Mouse (Mus musculus) retina, embryonic 14.5 days (tissue): ENCODE results near the gene Ccdc85c.

ENCODE experiments used
- DNase-seq: peaks from one replicate; pipeline ENCODE4 v3.0.0-alpha.2; 2015; ENCODE audit warnings: low spot score

The Ccdc85c gene

DNA sequence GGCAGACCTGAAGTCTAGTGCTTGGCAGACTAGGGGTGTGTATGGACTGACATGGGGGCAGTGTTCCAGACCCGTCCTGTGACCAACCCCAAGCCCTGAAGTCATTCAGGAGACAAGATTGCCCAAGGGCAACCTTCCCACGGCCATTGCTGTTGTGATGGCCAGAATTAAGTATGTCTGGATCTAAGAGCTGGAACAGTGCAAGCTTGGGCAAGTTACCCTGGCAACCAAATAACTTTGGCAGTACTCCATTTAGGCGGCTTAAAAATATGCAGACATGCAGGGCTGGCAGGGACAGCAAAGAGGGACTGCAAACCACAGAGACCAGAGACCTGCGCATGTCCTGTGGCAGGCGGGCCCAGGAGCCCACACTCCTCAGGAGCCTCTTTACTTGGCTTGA, 35.8 kb downstream of the Ccdc85c start:
- DNase-seq = no peak

DNA sequence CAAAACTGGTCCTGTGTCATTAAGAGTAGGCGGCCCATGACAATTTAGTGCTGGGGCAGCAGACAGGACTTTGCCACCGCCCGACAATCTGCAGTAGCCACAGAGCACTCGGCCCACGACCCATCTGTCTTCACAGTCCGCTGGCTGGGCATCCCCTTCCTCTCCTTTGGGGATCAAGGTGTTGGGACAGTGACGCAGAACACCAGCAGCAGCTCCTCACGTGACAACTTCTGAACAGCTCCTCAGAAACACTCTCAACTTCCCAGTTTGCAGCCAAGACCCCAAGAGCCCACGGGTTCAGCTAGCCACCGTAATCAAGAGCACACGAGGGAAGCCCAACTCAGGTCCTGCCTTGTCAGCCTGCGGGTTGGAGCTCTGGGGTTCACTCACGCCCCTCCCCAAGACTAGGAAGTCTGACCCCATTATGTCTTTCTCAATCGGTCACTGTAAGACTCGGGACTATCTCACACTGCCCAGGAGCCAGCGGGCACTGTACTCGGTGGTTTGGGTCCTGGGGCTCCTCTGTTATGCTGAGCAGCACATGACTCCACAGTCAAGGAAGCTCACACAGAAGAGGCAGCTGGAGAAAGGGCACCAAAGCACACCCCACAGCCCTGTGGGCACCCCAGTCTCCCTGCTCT, 36.7 kb downstream of the Ccdc85c start:
- peak; percentile 80 for DNase-seq

DNA sequence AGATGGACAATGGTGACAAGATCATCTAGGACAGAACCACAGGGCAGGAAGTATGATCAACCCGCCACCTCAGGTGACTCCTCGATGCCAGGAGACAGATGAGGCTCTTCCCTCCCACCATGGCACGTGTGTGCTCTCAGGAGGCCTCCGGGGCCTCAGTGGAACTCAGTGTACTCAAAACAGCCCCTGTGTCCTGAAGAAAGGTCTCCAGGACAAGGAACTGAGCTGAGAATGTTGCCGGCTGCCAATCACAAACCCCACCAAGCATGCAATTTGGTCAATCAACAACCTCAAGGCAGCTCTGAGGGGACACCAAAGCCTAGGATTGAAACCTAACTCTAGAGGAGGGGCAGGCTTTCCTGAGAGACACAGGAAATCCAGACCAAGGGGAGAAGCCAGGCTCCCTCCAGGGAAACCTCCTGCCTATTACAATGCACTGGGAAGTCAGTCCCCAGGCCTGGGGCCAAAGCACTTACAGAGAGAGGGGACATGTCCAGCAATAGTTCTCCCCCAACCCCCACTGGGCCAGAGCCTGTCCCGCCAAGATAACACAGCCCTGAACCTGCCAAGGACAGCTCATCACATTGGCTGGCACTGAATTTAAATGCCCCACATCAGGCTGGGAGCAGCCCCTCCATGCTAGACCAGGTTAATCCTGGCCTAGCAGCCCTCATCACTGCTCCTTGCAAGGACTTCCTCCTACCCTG, 37.8 kb downstream of the Ccdc85c start:
- no peak for DNase-seq

DNA sequence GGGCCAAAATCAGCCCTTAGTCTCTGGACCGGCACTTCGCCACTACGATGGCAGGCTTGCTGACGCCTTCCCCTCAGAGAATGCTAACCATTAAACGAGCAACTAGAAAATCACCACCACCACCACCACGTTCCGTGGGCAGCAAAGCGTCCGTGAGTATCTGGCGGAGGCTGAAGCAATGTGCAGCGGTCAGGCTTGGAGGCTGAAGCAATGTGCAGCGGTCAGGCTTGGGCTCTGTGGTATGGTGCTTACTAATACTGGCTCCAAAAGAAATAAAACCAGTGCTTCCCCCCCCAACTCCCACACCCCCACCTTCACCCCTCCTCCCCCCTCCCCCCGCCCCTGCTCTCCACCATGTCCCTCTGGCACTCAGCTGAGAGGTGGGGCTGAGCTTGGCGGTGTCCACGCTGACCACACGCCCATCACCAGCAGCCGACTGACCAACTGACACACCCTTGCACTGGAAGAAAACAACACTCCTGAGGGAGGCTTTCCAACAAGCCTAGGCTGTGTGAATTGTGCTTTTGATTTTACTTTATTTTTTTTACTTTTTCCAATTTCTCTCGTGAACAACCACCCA, 39.2 kb downstream of the Ccdc85c start:
- no peak for DNase-seq

- no peak for DNase-seq
Observed at GRCm38 (mm10) chr12:108234832-108235602, 40.2 kb downstream of the Ccdc85c start.

DNA sequence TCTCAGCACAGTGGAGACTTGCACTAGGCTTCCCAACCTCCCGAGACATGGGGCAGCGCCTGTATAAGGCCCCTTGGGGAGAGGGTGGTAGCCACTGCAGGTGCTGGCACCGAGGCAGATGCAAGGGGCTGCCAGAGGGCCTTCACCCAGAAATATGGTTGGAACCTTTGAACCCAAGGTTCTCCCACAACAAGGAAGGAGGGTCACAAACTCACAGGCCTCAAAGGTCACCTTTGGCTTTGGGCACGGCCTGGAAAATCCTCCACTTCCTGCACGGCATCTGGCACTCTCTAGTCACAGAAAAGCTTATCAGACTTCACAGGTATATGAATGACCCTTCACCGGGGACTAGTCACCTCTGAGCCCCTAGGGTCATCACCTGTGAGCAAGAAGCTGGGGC, 41.5 kb downstream of the Ccdc85c start:
- DNase-seq = no peak

- DNase-seq = peak; percentile 63
Observed at GRCm38 (mm10) chr12:108231901-108232300, 43.3 kb downstream of the Ccdc85c start.

DNA sequence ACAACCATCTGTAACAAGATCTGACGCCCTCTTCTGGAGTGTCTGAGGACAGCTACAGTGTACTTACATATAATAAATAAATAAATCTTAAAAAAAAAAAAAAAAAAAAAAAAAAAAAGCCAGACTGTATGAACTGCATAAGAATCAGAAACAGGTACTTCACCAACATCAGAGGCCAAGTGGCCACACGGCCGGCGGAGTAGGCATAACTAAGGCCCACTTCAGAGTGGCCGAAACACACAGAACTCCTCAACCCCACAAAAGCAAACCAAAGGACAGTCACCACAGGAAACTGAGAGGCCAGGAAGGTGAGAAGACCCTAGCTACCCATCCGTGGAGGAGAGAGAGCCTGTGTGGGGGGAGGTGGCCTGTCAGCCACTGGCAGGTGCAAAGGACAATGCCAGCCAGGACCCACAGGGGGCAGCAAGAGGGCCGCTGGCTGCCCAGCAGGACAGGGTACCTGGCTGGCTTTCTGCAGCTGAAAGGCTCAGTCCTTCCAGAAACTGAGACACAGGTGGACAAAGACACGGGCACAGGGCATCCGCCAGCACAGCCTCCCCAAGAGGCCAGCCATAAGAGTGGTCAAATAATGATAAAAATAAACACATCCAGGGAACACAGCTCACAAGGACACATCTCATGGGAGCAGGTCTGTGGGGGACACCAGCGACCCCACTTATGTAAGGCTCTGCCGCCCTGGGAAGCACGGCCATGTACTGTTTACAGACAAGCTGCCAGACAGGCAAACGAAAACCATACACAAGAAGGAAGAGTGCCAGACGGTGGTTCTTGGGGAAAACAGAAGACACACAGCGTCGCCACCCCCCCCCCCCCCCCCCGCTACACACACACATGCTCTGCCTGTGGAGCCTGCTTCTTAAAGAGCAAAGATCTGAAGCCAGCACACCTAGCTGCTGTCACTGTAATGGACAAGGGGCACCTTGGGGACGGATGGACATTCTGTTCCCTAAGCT, 44.1 kb downstream of the Ccdc85c start:
- DNase-seq = peak; percentile 79

- DNase-seq = no peak
Observed at GRCm38 (mm10) chr12:108230077-108230476, 45.1 kb downstream of the Ccdc85c start.

DNA sequence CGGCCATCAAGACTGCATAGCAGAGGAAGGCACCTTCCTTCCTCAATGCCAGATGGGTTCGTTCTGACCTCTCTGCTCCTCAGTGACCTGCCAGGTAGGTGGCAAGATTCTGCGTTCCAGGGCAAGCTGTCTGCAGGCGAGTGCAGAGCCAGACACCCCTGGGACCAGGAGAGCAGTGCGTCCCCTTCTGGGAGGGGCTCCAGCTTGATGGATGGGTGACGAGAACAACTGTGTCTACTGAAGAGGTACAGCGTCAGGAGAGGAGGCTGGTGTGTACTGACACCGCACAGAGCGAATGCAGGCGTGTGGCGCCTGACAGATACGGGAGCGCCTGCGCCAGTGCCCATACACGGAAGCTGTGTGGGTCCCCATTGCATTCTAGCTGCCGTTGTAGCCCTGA, 47.7 kb downstream of the Ccdc85c start:
- no peak for DNase-seq

DNA sequence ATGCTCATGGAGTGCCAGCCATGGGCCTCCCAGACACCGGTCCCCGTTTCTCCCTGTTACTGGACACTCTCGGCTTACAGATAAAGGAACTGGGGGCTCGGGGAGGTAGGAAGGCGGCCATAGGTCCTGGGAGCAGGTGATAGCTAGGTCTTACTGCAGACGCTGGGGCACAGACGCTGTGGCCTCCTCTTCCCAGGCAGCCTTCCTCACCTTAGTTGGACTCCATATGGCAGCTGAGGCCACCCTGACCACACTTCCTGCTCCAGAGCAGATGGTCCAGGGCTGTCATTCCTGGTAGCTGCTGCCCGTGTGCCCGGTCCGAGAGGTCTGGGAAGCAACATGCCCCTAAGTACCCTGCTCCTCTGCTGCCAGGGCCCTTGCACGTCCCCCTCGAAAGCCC, 48.3 kb downstream of the Ccdc85c start:
- no peak for DNase-seq

DNA sequence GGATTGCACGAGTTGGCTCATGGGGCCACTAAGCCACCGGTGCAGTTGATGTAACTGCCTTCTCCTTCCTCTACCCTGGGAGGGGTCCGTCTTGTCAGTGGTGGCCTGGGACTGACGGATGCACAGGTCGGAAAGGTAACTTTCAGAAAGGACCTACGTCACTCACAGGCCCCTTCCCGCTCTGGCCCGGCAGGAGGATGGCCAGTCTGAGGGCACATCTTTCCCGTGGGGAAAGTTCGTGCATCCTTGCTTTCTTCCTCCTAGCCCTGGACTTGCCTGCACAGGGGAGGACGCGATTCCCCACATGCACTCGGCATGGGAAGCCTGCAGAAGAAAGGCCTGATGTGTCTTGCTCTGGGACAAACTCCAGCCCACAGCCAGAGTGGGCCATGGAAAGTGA, 49.0 kb downstream of the Ccdc85c start:
- DNase-seq = no peak

DNA sequence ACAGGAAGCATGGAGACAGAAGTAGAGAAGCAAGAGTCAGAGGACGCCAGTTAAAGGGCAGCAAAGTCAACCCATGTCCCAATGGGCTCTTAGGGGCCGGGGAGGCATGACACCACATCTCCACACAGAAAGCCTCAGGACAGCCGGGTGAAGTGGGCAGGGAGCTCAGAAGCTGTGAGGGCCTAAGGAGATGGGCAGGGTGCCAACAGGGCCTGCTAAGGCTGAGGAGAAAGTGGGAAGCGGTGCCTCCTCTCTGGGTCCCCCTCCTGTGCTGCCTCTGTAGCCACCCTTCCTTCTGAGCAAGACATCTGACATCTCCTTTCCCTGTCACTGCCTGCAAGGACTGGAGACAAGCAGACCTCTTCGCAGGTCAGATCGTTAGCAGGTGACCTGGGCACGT, 49.4 kb downstream of the Ccdc85c start:
- DNase-seq = no peak

DNA sequence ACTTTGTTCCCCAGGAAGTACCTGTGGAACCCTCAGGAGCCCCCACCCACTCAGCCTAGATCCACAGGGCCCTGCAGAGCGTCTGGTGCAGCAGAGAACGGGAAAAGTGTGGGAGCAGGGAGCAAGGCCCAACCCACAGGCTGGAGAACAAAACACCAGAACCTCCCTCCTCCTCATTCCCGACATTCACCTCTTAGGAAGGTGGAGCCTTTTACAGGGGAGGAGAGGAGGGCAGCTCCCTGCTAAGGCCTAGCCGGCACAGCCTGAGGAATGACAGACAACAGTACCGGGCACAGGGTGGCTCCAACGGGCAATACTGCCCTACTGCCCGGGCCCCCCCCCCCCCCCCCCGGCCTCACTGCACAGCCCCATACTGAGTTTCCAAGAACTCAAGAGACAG, 51.9 kb downstream of the Ccdc85c start:
- DNase-seq = no peak

GRCm38 (mm10) chr12:108221712-108222111, 53.5 kb downstream of the Ccdc85c start:
- DNase-seq = no peak

GRCm38 (mm10) chr12:108221206-108221605, 54.0 kb downstream of the Ccdc85c start:
- peak; percentile 62 for DNase-seq

DNA sequence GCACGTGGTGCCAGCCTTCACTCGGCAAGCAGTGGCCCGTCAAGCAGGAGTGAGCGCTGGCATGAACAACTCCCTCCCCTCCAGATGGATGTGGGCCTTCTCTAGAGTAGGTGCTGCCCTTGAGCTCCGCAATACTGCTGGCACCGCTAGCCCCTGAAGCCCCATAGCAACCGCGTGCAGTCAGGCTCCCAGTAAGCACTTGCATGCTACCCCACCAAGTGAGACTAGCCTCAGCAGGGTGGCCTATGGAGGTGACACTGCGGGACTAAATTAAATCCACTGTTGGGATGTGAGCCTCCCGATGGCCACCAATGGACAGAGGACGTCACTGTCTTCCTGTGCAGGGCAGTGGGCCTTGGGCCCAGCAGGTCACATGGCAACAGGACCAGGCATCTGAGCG, 54.6 kb downstream of the Ccdc85c start:
- DNase-seq = no peak

GRCm38 (mm10) chr12:108219825-108220616, 55.2 kb downstream of the Ccdc85c start:
- no peak for DNase-seq

- no peak for DNase-seq
Observed at GRCm38 (mm10) chr12:108219163-108219562, 56.1 kb downstream of the Ccdc85c start.

DNA sequence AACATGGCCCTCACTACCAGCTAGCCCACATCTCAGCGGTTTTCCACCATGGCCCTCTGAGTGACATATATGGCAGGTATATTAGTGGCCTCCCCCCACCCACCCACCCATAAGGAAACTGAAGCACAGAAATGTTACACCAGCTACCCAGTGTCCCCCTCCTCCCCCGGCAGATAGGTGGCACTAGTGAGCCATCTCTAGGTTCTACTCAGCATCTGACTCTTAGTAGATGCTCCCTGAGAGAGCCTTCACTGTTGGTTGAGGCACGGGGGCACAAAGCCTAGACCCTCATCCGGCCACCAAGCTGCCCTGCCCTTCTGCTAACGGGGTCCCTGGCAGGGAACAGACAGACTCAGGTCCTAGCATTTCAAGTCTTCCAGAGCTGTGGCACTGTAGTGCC, 57.7 kb downstream of the Ccdc85c start:
- peak; percentile 72 for DNase-seq
